Mouse (Mus musculus) liver, embryonic 11.5 days (tissue): ENCODE results near the gene Itgal. TPM values are rescaled to one million over a fixed set of nuclear protein-coding genes. Genes with fewer than 3 reads are reported as not detected.
"Not testable (repeated sequence)": the region's sequence is repeated elsewhere in the genome, so short reads cannot be mapped to it uniquely, and the experiment has no call there.

Experiments
- ATAC-seq: fragments of 200-750 bp; cut with Nextera tagmentation; replicated peaks from 2 replicates; pipeline ENCODE4 v1.8.0; 2017; ENCODE audit warnings: moderate number of reproducible peaks, mild to moderate bottlenecking, moderate TSS enrichment, moderate library complexity; ENCODE audit not compliant: low FRiP score
- DNase-seq: peaks from one replicate; pipeline ENCODE4 v3.0.0-alpha.2; 2017; ENCODE audit warnings: low spot score
- H3K27ac ChIP-seq: fragments of 300-500 bp; sonication (generic); 2 replicates; pipeline ENCODE4 v1.5.1; 2014; ENCODE audit warnings: mild to moderate bottlenecking, low read depth, low read length, control low read depth
- H3K27me3 ChIP-seq: fragments of 300-500 bp; sonication (generic); replicated peaks from 2 replicates; pipeline ENCODE4 v1.6.1; 2014; ENCODE audit warnings: low read length, mixed read lengths; ENCODE audit not compliant: control insufficient read depth, insufficient read depth
- H3K36me3 ChIP-seq: fragments of 300-500 bp; sonication (generic); 2 replicates; pipeline ENCODE4 v1.6.1; 2014; ENCODE audit warnings: mild to moderate bottlenecking, low read length, moderate library complexity, mixed read lengths; ENCODE audit not compliant: control insufficient read depth, insufficient read depth
- H3K4me1 ChIP-seq: fragments of 300-500 bp; sonication (generic); replicated peaks from 2 replicates; pipeline ENCODE4 v1.6.1; 2014; ENCODE audit warnings: low read length, mixed read lengths; ENCODE audit not compliant: control insufficient read depth, insufficient read depth
- H3K4me2 ChIP-seq: fragments of 300-500 bp; sonication (generic); 2 replicates; pipeline ENCODE4 v1.6.1; 2014; ENCODE audit warnings: mild to moderate bottlenecking, control low read depth, moderate library complexity
- H3K4me3 ChIP-seq: fragments of 300-500 bp; sonication (generic); 2 replicates; pipeline ENCODE4 v1.5.1; 2014; ENCODE audit warnings: low read depth, low read length, control low read depth
- H3K9ac ChIP-seq: fragments of 300-500 bp; sonication (generic); 2 replicates; pipeline ENCODE4 v1.6.1; 2014; ENCODE audit warnings: low read depth, low read length, control low read depth
- H3K9me3 ChIP-seq: fragments of 300-500 bp; sonication (generic); 2 replicates; pipeline ENCODE4 v1.6.1; 2016; ENCODE audit warnings: low read length, inconsistent platforms, mixed read lengths; ENCODE audit not compliant: control insufficient read depth
- WGBS: fragments of 180-500 bp; shearing (Covaris S2); extraction: QIAGEN DNeasy Blood & Tissue Kit; methylation state at CpG from one replicate; pipeline ENCODE4 v1.1.7; 2014; 5-methylcytosine and 5-hydroxymethylcytosine counted together
- polyA plus RNA-seq: library from polyadenylated mRNA; unstranded; fragments of >200 nt; fragmentation: Nextera tagmentation; extraction: Ambion mirVana; gene quantifications from 2 replicates; pipeline ENCODE4 v1.2.1, GENCODE M21; 2014

Itgal gene
- polyA plus RNA-seq, 1 experiment from 2014 or later: 6.5 TPM

DNA sequence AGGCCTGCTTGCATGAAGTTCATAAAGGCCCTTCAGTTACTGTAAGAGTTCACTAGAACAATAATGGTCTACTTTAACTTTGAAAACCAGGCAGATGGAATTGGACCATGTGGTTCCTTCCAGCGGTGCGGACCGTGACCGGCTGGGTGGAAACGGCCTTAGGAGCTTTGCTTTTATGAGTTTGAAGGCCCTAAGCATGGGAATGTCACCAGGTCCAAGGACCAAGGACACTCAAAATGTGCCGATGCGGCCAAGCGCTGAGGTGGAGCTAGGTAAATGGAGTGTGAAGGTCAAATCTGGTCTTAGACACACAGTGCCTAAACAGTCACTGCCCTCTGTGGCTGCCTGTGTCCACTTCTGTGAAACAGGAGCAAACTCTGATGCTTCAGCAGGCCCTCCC lies 45.3 kb downstream of the Itgal start:
- no peak for DNase-seq
- Histone ChIP-seq H3K4me3 (no peak overlapping the region), H3K9me3 (no peaks in the 10 kb centered on the region), H3K27ac (no peak overlapping the region), H3K4me1 (peaks cover 17% of the 10 kb centered on the region), H3K4me2 (no peak overlapping the region), H3K36me3 (peaks cover 6% of the 10 kb centered on the region), H3K9ac (no peak overlapping the region), H3K27me3 (no peaks in the 10 kb centered on the region)
- WGBS: 91% methylated on average over 8 of the region's 8 CpGs
- ATAC-seq: no peak

GRCm38 (mm10) chr7:127341861-127342260 lies 45.8 kb downstream of the Itgal start:
- H3K27me3 ChIP-seq, ATAC-seq, H3K36me3 ChIP-seq, DNase-seq, H3K9ac ChIP-seq, H3K9me3 ChIP-seq, H3K27ac ChIP-seq, H3K4me3 ChIP-seq, H3K4me2 ChIP-seq: not testable (repeated sequence)
- WGBS: 82% methylated on average over 6 of the region's 6 CpGs
- H3K4me1 ChIP-seq: peaks cover 21% of the 10 kb centered on the region

- H3K27me3 ChIP-seq: no peaks in the 10 kb centered on the region
- H3K36me3 ChIP-seq: peaks cover 6% of the 10 kb centered on the region
- no peak overlapping the region for H3K4me3 ChIP-seq
- no peak overlapping the region for H3K9ac ChIP-seq
- WGBS: 58% methylated on average over 4 of the region's 4 CpGs
- H3K9me3 ChIP-seq: no peaks in the 10 kb centered on the region
- H3K27ac ChIP-seq: no peak overlapping the region
- peaks cover 23% of the 10 kb centered on the region for H3K4me1 ChIP-seq
- ATAC-seq: no peak
- DNase-seq: no peak
- no peak overlapping the region for H3K4me2 ChIP-seq
Measured at GRCm38 (mm10) chr7:127342332-127342731, 46.3 kb downstream of the Itgal start.

DNA sequence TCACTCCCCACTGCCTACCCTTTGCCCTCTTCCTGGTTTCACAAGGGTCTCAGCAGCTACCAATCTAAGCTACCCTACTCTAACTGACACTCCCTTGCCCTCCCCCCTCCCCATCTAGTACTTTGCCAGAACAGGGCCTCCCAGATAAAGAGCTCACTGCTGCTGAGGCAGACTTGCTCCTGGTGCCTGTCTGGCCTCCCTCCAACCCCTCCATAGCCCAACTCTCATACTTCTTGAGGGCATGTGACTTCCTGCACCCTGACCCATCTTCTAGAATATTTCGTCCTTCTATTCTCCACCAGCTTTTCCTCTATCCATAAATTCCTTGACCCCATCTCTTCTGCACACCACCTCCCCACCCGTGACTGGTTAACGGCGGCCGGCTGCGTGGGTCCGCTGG lies 46.8 kb downstream of the Itgal start:
- no peak overlapping the region for H3K9ac ChIP-seq
- no peak overlapping the region for H3K4me2 ChIP-seq
- H3K9me3 ChIP-seq: no peaks in the 10 kb centered on the region
- 0 out of 2 replicates have a peak overlapping the region, but pooled peaks have one; percentile 19 for H3K27ac ChIP-seq
- H3K36me3 ChIP-seq: peaks cover 6% of the 10 kb centered on the region
- 91% methylated on average over 7 of the region's 7 CpGs for WGBS
- H3K4me3 ChIP-seq: no peak overlapping the region
- peaks cover 23% of the 10 kb centered on the region for H3K4me1 ChIP-seq
- DNase-seq: no peak
- no peaks in the 10 kb centered on the region for H3K27me3 ChIP-seq
- ATAC-seq: no peak

GRCm38 (mm10) chr7:127343351-127344019 lies 47.4 kb downstream of the Itgal start:
- Histone ChIP-seq H3K27me3 (no peaks in the 10 kb centered on the region), H3K4me1 (peaks cover 23% of the 10 kb centered on the region), H3K9me3 (no peaks in the 10 kb centered on the region), H3K36me3 (peaks cover 6% of the 10 kb centered on the region), H3K9ac (no peak overlapping the region), H3K27ac (0 out of 2 replicates have a peak overlapping the region, but pooled peaks have one; percentile 19), H3K4me2 (no peak overlapping the region), H3K4me3 (peak overlapping the region; percentile 10; the same call in 1 of the 2 replicates)
- DNase-seq (no peak), ATAC-seq (no peak)
- 90% methylated on average over 38 of the region's 38 CpGs for WGBS

DNA sequence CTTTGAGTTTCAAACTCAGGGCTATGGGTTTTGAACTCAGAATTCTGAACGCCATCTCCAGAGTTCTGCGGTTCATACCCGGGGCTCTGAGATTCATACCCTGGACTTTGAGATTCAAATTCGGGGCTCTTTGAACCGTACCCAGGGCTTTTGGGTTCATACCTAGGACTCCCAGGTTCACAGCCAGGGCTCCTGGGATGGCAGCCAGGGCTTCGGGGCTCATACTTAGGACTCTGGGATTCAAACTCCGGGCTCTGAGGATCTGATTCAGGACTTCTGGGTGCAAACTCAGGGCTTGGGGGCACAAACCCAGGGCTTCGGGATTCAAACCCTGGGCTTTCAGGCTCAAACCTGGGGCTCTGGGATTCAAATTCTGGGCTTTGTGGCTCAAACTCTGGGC lies 48.3 kb downstream of the Itgal start:
- Histone ChIP-seq H3K4me1 (peaks cover 23% of the 10 kb centered on the region), H3K36me3 (peaks cover 6% of the 10 kb centered on the region), H3K9ac (peak overlapping the region; percentile 86), H3K27me3 (no peaks in the 10 kb centered on the region), H3K9me3 (no peaks in the 10 kb centered on the region), H3K4me2 (peak overlapping the region; percentile 70), H3K4me3 (peak overlapping the region; percentile 90), H3K27ac (no peak overlapping the region)
- ATAC-seq (no peak), DNase-seq (no peak)
- 90% methylated on average over 8 of the region's 8 CpGs for WGBS

GRCm38 (mm10) chr7:127345092-127345491 lies 49.0 kb downstream of the Itgal start:
- peaks cover 23% of the 10 kb centered on the region for H3K4me1 ChIP-seq
- H3K9me3 ChIP-seq: no peaks in the 10 kb centered on the region
- WGBS: under 1% methylated on average over 40 of the region's 42 CpGs
- peak overlapping the region; percentile 86 for H3K9ac ChIP-seq
- H3K27ac ChIP-seq: peak overlapping the region; percentile 81
- no peaks in the 10 kb centered on the region for H3K27me3 ChIP-seq
- no peak for DNase-seq
- H3K4me2 ChIP-seq: peak overlapping the region; percentile 70
- peak; percentile 44 for ATAC-seq
- peak overlapping the region; percentile 90 for H3K4me3 ChIP-seq
- H3K36me3 ChIP-seq: peaks cover 6% of the 10 kb centered on the region

DNA sequence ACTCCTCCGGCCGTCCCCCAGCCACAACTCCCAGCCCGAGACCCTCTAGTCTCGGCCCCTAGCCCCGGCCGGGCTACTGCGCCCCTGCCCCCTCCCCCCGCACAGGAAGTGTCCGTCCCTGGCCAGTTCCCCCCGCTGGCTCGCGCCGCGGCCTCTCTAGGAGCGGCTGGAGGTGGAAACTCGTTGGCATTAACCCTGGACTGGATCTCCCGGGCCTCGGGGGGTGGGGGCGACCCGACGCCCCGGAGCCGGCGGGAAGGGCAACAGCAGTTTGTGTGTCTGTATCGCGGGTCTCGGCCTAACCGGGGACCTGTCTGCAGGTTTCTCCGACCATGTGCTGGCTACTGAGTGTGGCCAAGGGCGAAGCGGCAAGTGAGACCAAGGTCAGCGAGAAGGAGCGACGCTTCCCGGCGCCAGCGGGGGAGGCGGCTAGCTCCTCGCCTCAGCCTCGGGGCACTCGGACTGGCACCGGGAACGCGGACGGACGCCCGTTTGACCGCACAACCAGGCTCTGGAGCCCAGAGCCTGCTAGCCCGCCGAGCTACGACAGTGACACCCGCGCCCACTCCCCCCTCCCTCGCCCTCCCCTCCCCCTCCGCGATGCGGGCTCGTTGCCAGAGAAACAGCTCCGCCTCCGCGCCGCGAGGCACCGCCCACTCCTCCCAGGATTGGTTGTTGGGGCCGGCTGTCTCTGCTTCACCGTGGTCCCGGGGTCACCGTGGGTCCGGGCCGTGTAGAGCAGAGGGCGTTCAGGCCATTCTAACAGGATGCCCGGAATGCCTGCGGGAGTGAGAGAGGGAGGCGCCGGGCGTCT lies 49.7 kb downstream of the Itgal start, which contains the start of gene Zfp768:
Zfp768 (minus strand) TSS at position 78 of the 814 bp plus-strand sequence.
- Histone ChIP-seq H3K4me2 (peak within 1 kb of the TSS; percentile 70), H3K4me3 (peak within 1 kb of the TSS; percentile 90), H3K4me1 (peaks cover 23% of the 10 kb centered on the region), H3K9ac (peak within 1 kb of the TSS; percentile 86), H3K27ac (peak within 1 kb of the TSS; percentile 81), H3K27me3 (no peaks in the 10 kb centered on the region), H3K9me3 (no peaks in the 10 kb centered on the region), H3K36me3 (peaks cover 6% of the 10 kb centered on the region)
- WGBS: under 1% methylated on average over 75 of the region's 76 CpGs
- peak; percentile 94 for DNase-seq
- peak; percentile 88 for ATAC-seq
